ENCODE assay signal across 8 mouse cellular contexts in the genomic region with DNA sequence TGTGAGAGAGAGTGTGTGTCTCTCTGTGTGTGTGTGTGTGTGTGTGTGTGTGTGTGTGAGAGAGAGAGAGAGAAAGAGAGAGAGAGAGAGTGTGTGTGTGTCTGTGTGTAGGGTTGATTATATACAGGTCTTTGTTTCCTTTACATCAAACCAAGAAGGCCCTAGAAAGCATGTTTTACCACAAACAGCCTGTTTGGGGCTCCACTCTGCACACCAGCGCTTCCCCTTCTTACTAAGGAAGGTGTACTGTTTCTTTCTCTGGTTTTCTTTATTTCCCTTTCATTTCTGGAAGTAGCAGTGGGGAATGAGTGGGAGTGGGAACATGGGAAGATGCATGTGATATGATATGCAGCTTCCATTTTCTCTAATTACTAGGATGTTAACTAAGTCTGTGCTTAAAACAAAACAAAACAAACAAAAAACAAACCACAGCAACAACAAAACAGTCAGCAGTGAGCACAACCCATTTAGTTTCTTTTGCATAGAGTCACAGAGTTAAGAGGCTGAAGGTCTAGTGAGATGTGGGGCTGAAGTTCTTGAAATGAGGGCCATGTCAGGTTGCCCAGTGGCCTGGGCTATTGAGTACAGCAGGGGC. TPM values are rescaled to one million over a fixed set of nuclear protein-coding genes. Genes with fewer than 3 reads are reported as not detected.
A peak's percentile ranks its signal among the peaks of the same experiment; 100 is the strongest.
DNase-seq lines count a peak whose midpoint lies in the region; ATAC-seq and TF ChIP-seq lines count a peak whose summit lies in the region.

No protein-coding gene starts in this region.

- no peak overlapping the region for H3K4me2 ChIP-seq in neural tube, embryonic 11.5 days (ENCODE audit: low read depth)
- no peak overlapping the region; the same call in 1 of the 2 replicates for H3K4me2 ChIP-seq in limb, embryonic 11.5 days (ENCODE audit: low read depth, severe bottlenecking)

- no peak overlapping the region for H3K4me3 ChIP-seq in neural tube, embryonic 11.5 days (ENCODE audit: low read depth, low read length)
- no peak overlapping the region for H3K4me3 ChIP-seq in limb, embryonic 11.5 days (ENCODE audit: low read depth, low read length)
- H3K4me3 ChIP-seq in olfactory bulb, adult 2 months (ENCODE audit: insufficient read depth, low read depth, low read length), result no peak overlapping the region

- no peak for TF ChIP-seq CTCF in olfactory bulb, adult 2 months (IDR thresholded peaks at IDR 0.05; ENCODE audit: insufficient read depth, low read depth, low read length)

- no peak for ATAC-seq in neural tube, embryonic 11.5 days (ENCODE audit: insufficient read depth, low FRiP score, low TSS enrichment)
- ATAC-seq in erythroblast, adult 5-6 weeks (replicated peaks; ENCODE audit: low FRiP score, poor library complexity, severe bottlenecking), result peak; percentile 34
- ATAC-seq in limb, embryonic 11.5 days (ENCODE audit: insufficient number of reproducible peaks, low FRiP score, low TSS enrichment, low read depth), result peak; percentile 12; the same call in 1 of the 2 replicates

- DNase-seq in neural tube, embryonic 11.5 days (ENCODE audit: low spot score), result no peak
- DNase-seq in neural tube, embryonic 10.5 days (ENCODE audit: extremely low spot score, low spot score), result no peak
- no peak for DNase-seq in limb, embryonic 11.5 days (ENCODE audit: low spot score)
- DNase-seq in layer of hippocampus, adult 11-12 months (ENCODE audit: low spot score), result no peak
- DNase-seq in left cerebral cortex, postnatal 25 days (ENCODE audit: low spot score in 2 of 2), result no peak
- DNase-seq in spleen, postnatal 4 days (ENCODE audit: low spot score in 2 of 2), result no peak

- peaks cover 19% of the 10 kb centered on the region for H3K4me1 ChIP-seq in neural tube, embryonic 11.5 days (ENCODE audit: control insufficient read depth, insufficient read depth, low read length)
- H3K4me1 ChIP-seq in limb, embryonic 11.5 days (ENCODE audit: control insufficient read depth, insufficient read depth, low read length), result peaks cover 70% of the 10 kb centered on the region
- peaks cover 39% of the 10 kb centered on the region for H3K4me1 ChIP-seq in olfactory bulb, adult 2 months (ENCODE audit: control insufficient read depth, insufficient read depth, low read length)

- 84% methylated on average over 1 of the region's 1 CpGs for WGBS in neural tube, embryonic 11.5 days
- WGBS in limb, embryonic 11.5 days, result 25% methylated on average over 1 of the region's 1 CpGs
- 39% methylated on average over 1 of the region's 1 CpGs for WGBS in olfactory bulb, adult 2 months

- no peaks in the 10 kb centered on the region for H3K36me3 ChIP-seq in neural tube, embryonic 11.5 days (ENCODE audit: control insufficient read depth, insufficient read depth, low read length)
- no peaks in the 10 kb centered on the region for H3K36me3 ChIP-seq in limb, embryonic 11.5 days (ENCODE audit: control insufficient read depth, insufficient read depth, low read length)

- H3K9ac ChIP-seq in neural tube, embryonic 11.5 days (ENCODE audit: low read length), result no peak overlapping the region
- H3K9ac ChIP-seq in limb, embryonic 11.5 days (ENCODE audit: low read length), result no peak overlapping the region

- intact Hi-C loops in left cerebral cortex, postnatal 25 days (cut with DNase I), result loop anchor here (5.0 kb wide), 1 partner anchor 160 kb away; the partner anchor contains the start of gene Reg4

- TF ChIP-seq POLR2A in olfactory bulb, adult 2 months (IDR thresholded peaks at IDR 0.05; ENCODE audit: insufficient read depth, low read depth, low read length), result no peak

- H3K9me3 ChIP-seq in neural tube, embryonic 11.5 days (ENCODE audit: control insufficient read depth, low read length), result no peaks in the 10 kb centered on the region
- no peaks in the 10 kb centered on the region for H3K9me3 ChIP-seq in limb, embryonic 11.5 days (ENCODE audit: control insufficient read depth, low read length)

- peak overlapping the region; percentile 54; the same call in 1 of the 2 replicates for H3K27ac ChIP-seq in neural tube, embryonic 11.5 days (ENCODE audit: low read depth, low read length)
- peak overlapping the region; percentile 99 for H3K27ac ChIP-seq in limb, embryonic 11.5 days (replicated peaks; ENCODE audit: low read depth, low read length)
- peak overlapping the region; percentile 98 for H3K27ac ChIP-seq in olfactory bulb, adult 2 months (ENCODE audit: insufficient read depth, low read depth, low read length)

- no peaks in the 10 kb centered on the region for H3K27me3 ChIP-seq in neural tube, embryonic 11.5 days (ENCODE audit: control insufficient read depth, insufficient read depth, low read length)
- no peaks in the 10 kb centered on the region for H3K27me3 ChIP-seq in limb, embryonic 11.5 days (ENCODE audit: control insufficient read depth, insufficient read depth, low read length)

RNA-seq across cellular contexts. Expression of gene Notch2, which starts 49.4 kb away (rescaled TPM):
- polyA plus RNA-seq in neural tube, embryonic 11.5 days (2014; fragmentation: Nextera tagmentation; extraction: Ambion mirVana), result 22.3 and 24.6 TPM in 2 replicates
- total RNA-seq in erythroblast, adult 5-6 weeks (2015; ENCODE audit: low replicate concordance), result 11.1 and 14.4 TPM in 2 replicates
- total RNA-seq in erythroblast, adult 5-6 weeks (2017; ENCODE audit: low replicate concordance), result 11.2 and 11.5 TPM in 2 replicates
- polyA plus RNA-seq in limb, embryonic 11.5 days (2014; fragmentation: Nextera tagmentation; extraction: Ambion mirVana), result 33.4 and 35.1 TPM in 2 replicates
- polyA plus RNA-seq in olfactory bulb, adult 2 months (2012; ENCODE audit: insufficient read depth, insufficient read length, low replicate concordance, missing spikeins), result 43.4 TPM in 1 of 2 replicates, not detected in the other
- total RNA-seq in left cerebral cortex, postnatal 25 days (2021), result 10 to 100 TPM; 12.9 to 15.3 TPM
